Mouse (Mus musculus): ENCODE data around the gene Clstn1. TPM values are rescaled to one million over a fixed set of nuclear protein-coding genes. Genes with fewer than 3 reads are reported as not detected.
A peak's percentile ranks its signal among the peaks of the same experiment; 100 is the strongest.

Gene Clstn1
- total RNA-seq (2021) = 1,000 to 10,000 TPM; 1,335 to 1,338 TPM
- long read RNA-seq, experiment 1, full-length matches to known transcripts = 271 of 658 reads
- long read RNA-seq, experiment 1, partial matches to known transcripts = 166 of 658 reads
- long read RNA-seq, experiment 1, other reads (novel, unspliced or antisense) = 221 of 658 reads
- long read RNA-seq, experiment 2, full-length matches to known transcripts = 259 of 572 reads
- long read RNA-seq, experiment 2, partial matches to known transcripts = 293 of 572 reads
- long read RNA-seq, experiment 2, other reads (novel, unspliced or antisense) = 20 of 572 reads

- DNase-seq (ENCODE audit: low spot score in 2 of 2) = peak; percentile 60 to 71
- intact Hi-C loops (cut with DNase I) = loop anchor here (5.0 kb wide), 1 partner anchor 34 kb away; no protein-coding TSS in a partner anchor
These were observed at the start of gene Clstn1 for GRCm38 (mm10) chr4:149586044-149586782. Gene Clstn1 (plus strand): TSS chr4:149586468.

- intact Hi-C loops (cut with DNase I) = no loop called here
- DNase-seq (ENCODE audit: low spot score in 2 of 2) = no peak
These were observed 46.8 kb upstream of the Clstn1 start for GRCm38 (mm10) chr4:149539441-149539840.

GRCm38 (mm10) chr4:149541935-149542334, 44.3 kb upstream of the Clstn1 start:
- intact Hi-C loops (cut with DNase I) = loop anchor here (5.0 to 10.0 kb wide), 2 partner anchors 170 to 397 kb away; no protein-coding TSS in a partner anchor
- DNase-seq (ENCODE audit: low spot score in 2 of 2) = no peak

GRCm38 (mm10) chr4:149542431-149542830, 43.8 kb upstream of the Clstn1 start:
- no peak for DNase-seq (ENCODE audit: low spot score in 2 of 2)
- intact Hi-C loops (cut with DNase I) = loop anchor here (5.0 to 10.0 kb wide), 2 partner anchors 170 to 398 kb away; no protein-coding TSS in a partner anchor

- intact Hi-C loops (cut with DNase I) = loop anchor here (5.0 to 10.0 kb wide), 2 partner anchors 171 to 398 kb away; no protein-coding TSS in a partner anchor
- DNase-seq (ENCODE audit: low spot score in 2 of 2) = peak; percentile 93
These were observed 43.2 kb upstream of the Clstn1 start for GRCm38 (mm10) chr4:149542927-149543553.

- intact Hi-C loops (cut with DNase I) = loop anchor here (5.0 to 10.0 kb wide), 3 partner anchors 58 to 400 kb away; partner anchors contain the start of genes Lzic and Nmnat1
- DNase-seq (ENCODE audit: low spot score in 2 of 2) = no peak
These were observed 41.4 kb upstream of the Clstn1 start for GRCm38 (mm10) chr4:149544892-149545291.

GRCm38 (mm10) chr4:149546797-149547444, 39.3 kb upstream of the Clstn1 start:
- intact Hi-C loops (cut with DNase I) = loop anchor here (5.0 to 10.0 kb wide), 2 partner anchors 60 to 402 kb away; partner anchors contain the start of genes Lzic and Nmnat1
- DNase-seq (ENCODE audit: low spot score in 2 of 2) = no peak

GRCm38 (mm10) chr4:149547523-149547922, 38.7 kb upstream of the Clstn1 start:
- intact Hi-C loops (cut with DNase I) = loop anchor here (5.0 to 10.0 kb wide), 2 partner anchors 60 to 403 kb away; partner anchors contain the start of genes Lzic and Nmnat1
- DNase-seq (ENCODE audit: low spot score in 2 of 2) = no peak

- peak; percentile 95 for DNase-seq (ENCODE audit: low spot score in 2 of 2)
- intact Hi-C loops (cut with DNase I) = loop anchor here (2.0 to 10.0 kb wide), 3 partner anchors 61 to 405 kb away; partner anchors contain the start of genes Lzic and Nmnat1
These were observed 36.9 kb upstream of the Clstn1 start for GRCm38 (mm10) chr4:149549221-149549925.

GRCm38 (mm10) chr4:149550866-149551265, 35.4 kb upstream of the Clstn1 start:
- intact Hi-C loops (cut with DNase I) = loop anchor here (5.0 kb wide), 2 partner anchors 36 to 76 kb away; partner anchors contain the start of gene Clstn1
- no peak for DNase-seq (ENCODE audit: low spot score in 2 of 2)

- intact Hi-C loops (cut with DNase I) = loop anchor here (5.0 kb wide), 2 partner anchors 36 to 76 kb away; partner anchors contain the start of gene Clstn1
- DNase-seq (ENCODE audit: low spot score in 2 of 2) = no peak
These were observed 34.6 kb upstream of the Clstn1 start for GRCm38 (mm10) chr4:149551696-149552095.

- no peak for DNase-seq (ENCODE audit: low spot score in 2 of 2)
- intact Hi-C loops (cut with DNase I) = loop anchor here (5.0 kb wide), 2 partner anchors 33 to 73 kb away; partner anchors contain the start of gene Clstn1
These were observed 32.4 kb upstream of the Clstn1 start for GRCm38 (mm10) chr4:149553834-149554233.

GRCm38 (mm10) chr4:149556111-149556510, 30.2 kb upstream of the Clstn1 start:
- intact Hi-C loops (cut with DNase I) = no loop called here
- DNase-seq (ENCODE audit: low spot score in 2 of 2) = peak; percentile 79 to 87

GRCm38 (mm10) chr4:149557905-149558304, 28.4 kb upstream of the Clstn1 start:
- DNase-seq (ENCODE audit: low spot score in 2 of 2) = no peak
- intact Hi-C loops (cut with DNase I) = no loop called here

GRCm38 (mm10) chr4:149558389-149558788, 27.9 kb upstream of the Clstn1 start:
- intact Hi-C loops (cut with DNase I) = no loop called here
- DNase-seq (ENCODE audit: low spot score in 2 of 2) = no peak

- intact Hi-C loops (cut with DNase I) = no loop called here
- DNase-seq (ENCODE audit: low spot score in 2 of 2) = peak; percentile 55 to 58
These were observed 24.9 kb upstream of the Clstn1 start for GRCm38 (mm10) chr4:149561392-149561791.

- intact Hi-C loops (cut with DNase I) = no loop called here
- DNase-seq (ENCODE audit: low spot score in 2 of 2) = peak; percentile 80 to 83
These were observed 24.0 kb upstream of the Clstn1 start for GRCm38 (mm10) chr4:149561986-149562904.

All from left cerebral cortex, postnatal 14 days (tissue).